Mouse (Mus musculus) kidney, adult 2 months (tissue): ENCODE results near the gene Rassf2.

Experiments used
- CTCF ChIP-seq: fragments of 200-500 bp; conservative IDR thresholded peaks from 2 replicates; pipeline ENCODE4 v1.5.1; 2011; ENCODE audit warnings: low read depth, mild to moderate bottlenecking, control low read depth, low read length, moderate library complexity, mixed read lengths; ENCODE audit not compliant: insufficient read depth, insufficient read length
- POLR2A ChIP-seq: fragments of 200-500 bp; IDR thresholded peaks from one replicate; pipeline ENCODE4 v1.6.1; 2011; ENCODE audit warnings: low read depth, low read length, control low read depth

- no peak for TF ChIP-seq POLR2A
- no peak for TF ChIP-seq CTCF
These were observed 28.2 kb downstream of the Rassf2 start for GRCm38 (mm10) chr2:132001696-132002334.
